Mouse (Mus musculus) frontal cortex, postnatal 10 days (tissue): ENCODE measurements around the gene Polr1c.

Experiments
- DNase-seq, 2 experiments: peaks; one replicate each; pipeline ENCODE4 v3.0.0; 2022; ENCODE audit warnings: low spot score in 2 of 2, mixed read lengths in 1 of 2

Gene Polr1c

DNA sequence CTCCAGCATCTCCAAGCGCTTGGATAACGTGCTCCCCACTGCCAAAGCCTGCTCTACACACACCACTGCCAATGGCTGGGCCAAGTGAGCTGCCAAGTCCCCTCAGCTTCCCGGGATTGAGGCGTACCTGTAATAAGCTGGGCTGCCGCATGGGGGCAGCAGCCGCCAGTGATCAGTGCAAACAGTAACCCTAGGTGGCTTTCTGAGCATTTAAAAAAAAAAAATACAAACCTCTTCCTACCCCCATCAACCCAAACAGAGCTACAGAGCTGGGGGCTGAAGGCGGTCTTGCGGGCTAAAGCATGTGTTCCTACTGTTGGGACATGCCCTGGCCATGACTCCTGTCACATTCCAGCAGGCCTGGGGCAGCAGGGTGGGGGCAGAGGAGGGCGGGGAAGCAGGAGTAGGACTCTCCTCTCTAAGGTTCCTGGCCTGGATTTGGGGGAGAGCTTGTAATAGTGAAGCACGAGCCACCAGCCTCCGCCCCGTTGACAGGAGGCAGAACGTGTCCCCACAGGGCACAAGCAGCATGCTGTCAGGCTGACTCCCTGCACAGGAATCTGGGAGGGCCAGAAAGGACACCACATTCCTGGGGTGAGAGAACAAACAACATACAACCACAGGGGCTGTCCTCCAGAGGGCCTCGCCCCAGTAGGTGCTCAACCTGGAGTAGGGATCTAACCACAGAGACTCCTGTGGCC lies 18.2 kb upstream of the Polr1c start:
- peak; percentile 72 to 84 for DNase-seq

DNA sequence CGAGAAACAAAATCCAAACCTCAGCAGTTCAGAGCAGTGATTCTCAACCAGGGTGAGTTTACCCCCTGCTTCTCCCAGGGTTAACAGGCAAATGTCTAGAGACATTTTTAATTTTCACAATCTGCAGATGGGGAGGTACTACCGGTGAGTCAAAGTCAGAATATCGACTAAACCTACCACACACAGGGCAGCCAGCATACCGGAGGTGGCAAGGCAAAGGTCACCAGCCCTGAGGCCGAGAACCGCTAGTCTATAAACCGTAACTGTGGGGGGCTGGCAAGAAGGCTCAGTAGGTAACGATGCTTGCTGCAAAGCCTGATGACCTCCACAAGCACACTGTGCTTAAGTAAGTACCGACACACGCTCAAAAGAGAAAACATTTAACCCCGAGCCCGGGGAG lies 17.6 kb upstream of the Polr1c start:
- no peak for DNase-seq

DNA sequence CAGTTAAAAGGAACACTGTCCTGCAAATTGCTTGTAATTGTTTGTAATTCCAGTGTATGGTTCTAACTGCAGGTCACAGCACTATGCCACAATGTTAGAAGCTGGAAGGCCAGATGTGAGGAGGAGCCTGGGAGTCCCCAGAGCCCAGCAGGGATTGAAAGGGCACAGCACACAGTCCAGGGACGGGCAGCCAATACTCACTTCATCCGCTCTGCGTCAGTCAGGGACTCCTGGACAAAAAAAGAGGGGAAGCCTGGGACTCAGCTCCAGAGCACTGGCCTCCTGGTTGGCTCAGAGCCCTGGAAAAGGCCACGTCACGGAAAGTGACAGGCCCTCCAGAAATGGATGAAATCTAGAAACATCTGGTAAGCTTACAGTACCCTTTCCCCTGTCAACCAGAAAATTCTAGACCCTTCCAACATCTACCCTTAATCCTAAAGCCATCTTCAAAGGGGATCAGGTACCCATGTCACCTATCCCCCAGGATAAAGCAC lies 14.4 kb upstream of the Polr1c start:
- no peak for DNase-seq

DNA sequence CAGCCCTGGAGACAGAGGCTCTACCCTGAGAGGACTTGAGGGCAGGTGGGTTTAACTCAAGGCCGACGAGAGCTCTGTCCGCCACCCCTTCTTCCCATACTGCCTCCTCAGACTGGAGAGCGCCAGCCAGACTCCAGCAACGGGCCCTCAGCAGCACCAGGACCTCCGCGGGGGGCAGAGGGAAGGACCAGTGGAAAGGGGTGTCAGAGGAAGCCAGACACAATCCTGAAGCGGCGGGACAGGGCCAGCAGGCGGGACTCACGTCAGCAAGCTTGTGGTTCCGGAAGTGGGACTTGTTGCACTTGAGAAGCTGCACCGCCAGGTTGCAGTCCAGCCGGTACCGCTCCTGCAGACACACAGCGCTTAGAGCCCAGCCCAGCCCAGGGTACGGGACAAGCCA lies 11.8 kb upstream of the Polr1c start:
- DNase-seq: no peak

DNA sequence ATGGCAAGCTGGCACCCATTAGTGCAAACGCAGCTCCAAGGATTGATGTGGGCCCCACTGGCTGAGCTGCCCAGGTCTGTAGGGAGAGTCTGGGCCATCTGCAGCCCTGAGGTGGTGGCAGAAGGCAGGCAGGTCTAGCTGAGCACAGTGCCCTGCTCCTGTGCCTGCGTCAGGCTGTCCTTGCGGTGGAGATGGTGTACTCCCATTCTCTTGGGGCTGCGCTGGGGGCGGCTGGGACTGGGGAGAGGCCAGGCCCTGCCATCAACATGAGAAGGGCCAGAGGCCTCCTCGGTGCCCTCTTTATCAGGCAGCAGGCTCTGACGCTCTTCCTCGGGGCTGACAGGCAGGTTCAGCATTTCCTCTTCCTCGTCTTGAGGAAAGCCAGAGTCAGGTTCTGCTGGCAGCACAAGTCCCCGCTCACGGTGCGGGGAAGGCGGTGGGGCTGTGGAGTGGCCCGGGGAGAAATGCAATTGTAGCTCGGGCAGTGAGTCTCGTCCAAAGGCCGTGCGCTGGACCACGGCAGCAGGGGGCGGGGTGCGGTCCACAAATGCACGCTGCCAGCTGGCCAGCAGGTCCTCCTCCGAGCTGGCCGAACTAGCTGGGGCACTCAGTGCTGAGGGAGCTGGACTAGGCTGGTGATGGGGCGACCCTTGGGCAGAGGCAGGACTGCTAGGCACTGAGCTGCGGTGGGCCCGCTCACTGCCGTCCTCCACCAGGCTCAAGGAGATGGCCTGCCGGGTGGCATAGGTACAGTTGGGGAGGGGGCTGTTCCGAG lies 10.6 kb upstream of the Polr1c start:
- DNase-seq: no peak

DNA sequence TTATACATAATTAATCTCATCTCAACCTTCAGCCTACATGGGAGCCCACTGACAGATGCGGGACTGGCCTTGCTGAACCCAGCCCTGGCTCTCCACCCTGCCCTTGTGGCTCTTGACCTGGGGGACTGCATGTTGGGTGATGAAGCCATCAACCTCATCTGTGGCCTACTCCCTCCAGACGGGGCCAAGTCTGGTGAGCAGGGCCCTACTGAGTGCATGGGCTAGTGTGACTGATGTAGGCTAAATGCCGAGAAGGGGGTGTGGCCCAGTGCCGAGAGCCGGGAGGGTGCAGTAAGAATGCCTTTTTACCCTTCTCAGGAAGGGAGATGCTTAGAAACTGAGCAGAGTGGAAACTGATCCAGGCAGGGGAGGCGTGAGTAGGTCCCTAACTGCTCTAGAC lies 7.3 kb upstream of the Polr1c start:
- no peak for DNase-seq

DNA sequence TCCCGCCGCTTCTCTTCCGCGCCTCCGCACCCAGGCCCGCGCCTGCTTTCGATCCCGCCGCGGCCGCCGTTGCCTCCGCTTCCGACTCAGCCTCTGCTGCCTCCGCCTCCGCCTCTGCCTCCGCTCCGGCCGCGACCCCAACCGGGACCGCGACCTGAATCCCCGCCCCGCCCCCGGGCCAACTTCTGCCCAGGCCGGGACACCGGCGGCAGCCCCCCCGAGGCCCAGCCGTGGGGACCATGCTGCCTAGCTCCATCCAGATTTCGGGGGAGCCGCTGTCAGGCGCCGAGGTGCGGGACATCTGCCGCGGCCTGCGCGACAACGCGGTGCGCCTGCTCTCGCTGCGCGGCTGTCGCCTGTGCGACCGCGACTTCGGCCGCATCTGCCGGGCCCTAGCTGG lies 6.3 kb upstream of the Polr1c start:
- DNase-seq: peak in 1 of 2 experiments; percentile 55

DNA sequence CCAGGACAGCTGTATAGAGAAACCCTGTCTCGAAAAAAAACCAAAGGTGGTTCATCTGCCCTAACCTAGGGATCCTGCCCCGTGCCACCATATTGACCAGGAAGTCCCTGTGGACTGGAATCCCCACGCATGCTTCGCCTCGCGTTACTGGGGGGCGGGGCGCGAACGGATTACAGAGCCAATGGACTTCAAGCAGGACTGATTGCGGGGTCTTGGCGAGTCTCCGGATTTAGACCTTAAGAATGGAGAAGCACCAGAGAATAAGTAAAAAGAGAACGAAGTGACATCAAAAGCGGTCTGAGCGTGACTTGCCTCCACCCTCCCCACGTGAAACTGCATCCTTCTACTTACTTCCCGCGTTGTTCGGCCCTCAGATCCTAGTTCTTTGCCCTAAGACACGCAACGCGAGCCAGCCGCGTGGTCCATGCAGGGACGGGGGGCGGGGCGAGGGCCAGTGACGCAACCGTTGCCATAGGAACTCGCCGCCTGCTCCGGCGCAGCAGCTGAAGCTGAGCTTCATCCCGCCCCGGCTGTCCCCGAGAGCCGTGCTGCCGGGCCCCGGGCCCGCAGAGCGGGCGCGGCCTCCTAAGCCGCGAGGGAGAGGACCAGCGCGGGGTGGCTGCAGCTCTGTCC lies 5.7 kb upstream of the Polr1c start, which contains the start of gene Lrrc73:
TSS of gene Lrrc73 (plus strand) at position 80 of the 633 bp plus-strand sequence.
- peak; percentile 93 to 94 for DNase-seq

DNA sequence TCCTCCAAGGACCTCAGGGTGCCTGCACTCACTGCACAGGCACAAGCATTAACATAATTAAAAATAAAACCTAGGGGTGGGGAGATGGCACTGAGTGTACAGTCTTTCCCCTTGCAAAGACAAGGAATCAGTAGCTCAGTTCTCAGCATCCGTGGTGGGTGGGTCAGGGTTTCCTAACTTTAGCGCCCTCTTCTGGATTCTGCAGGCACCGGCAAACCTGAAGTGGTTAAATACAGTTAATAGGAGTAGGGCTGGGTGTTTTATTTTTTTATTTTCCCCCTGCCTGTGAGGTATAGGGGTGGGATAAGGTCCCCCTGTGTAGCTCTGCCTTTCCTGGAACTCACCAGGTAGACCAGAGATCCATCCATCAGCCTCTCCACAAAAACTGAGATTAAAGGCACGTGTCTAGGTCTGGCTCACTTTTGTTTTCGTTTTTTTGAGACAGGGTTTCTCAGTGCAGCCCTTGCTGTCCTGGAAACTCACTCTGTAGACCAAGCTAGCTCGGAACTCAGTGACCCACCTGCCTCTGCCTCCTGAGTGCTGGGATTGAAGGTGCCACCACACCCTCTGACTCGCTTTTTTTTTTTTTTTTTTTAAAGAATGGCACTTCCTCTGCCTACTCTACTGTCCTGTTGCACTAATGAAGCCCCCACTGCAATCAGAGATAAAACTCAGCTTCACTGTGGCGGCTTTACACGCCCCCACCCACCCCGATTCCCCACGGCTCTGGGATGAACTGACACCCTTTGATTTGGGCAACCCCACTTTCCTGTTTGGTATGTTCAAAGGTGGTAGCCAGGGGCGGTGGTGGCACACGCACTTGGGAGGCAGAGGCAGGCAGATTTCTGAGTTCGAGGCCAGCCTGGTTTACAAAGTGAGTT lies 5.0 kb upstream of the Polr1c start:
- DNase-seq: no peak

DNA sequence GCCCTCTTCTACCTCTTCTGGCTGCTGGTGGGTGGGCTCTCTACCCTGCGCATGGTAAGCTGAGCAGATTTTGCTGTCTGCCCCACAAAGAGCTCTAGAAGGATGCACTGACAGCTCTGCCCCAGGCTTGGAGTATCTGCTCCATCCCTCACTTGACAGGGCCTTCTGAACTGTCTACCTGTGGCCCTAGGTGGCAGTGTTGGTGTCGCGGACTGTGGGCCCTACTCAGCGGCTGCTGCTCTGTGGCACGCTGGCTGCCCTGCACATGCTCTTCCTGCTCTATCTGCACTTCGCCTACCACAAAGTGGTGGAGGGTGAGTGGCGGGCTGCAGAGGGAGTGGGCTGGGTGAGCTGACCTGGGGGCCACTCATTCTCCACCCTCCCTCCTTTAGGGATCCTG lies 3.3 kb upstream of the Polr1c start:
- no peak for DNase-seq

DNA sequence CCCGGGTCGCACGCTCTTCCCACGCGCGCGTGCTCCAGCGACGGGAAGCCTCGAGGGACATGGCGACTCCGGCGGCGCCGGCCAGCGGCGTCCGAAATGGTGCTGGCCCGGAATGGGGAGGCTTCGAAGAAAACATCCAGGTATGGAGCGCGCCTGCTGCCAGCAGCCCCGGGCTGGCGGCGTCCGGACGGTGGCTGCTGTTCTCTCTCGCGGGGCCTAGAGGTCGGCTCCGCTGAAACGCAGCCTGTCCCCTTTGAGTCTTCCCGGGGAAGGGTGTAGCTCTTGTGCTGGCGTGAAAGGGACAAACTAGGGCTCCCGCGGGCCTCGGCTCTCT lies 302 bp upstream of the Polr1c start:
- DNase-seq: no peak

DNA sequence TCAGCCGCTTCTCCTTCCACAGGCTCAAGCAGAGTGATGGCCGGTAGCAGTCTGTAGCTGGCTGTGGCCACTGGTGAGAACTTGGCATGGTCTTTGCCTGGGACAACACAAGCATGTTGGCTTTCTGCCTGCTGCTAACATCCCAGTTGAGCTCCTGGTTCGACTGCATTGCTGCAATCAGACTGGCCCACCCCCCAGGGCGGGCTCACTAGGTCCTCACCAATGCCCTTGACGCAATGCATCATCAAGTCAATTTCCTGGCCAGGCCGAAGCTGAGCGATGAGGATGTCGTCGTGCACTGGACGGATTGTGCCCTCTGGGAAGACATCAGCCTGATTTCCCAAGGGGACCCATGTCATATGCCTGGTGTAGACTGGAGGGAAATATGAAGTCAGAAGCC lies 3.3 kb downstream of the Polr1c start:
- DNase-seq: no peak

DNA sequence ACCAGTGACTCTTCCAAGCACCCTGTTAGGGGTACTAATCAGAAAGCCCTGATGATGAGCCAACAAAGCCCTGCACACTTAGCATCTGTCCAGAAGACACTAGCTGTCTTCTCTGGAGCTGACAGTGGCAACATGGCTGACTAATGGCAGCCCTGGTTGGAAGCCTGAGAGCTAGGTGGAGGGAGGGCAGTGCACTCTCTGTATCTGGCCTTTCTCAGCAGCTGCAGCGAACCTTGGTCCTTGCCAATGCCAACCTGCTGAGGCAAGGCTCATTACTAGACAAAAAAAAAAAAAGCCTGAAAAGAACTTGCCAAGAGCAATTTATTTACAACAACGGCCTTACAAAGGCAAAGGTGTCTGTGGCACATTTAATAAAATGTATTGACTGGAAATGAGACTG lies 4.2 kb downstream of the Polr1c start:
- DNase-seq: no peak

DNA sequence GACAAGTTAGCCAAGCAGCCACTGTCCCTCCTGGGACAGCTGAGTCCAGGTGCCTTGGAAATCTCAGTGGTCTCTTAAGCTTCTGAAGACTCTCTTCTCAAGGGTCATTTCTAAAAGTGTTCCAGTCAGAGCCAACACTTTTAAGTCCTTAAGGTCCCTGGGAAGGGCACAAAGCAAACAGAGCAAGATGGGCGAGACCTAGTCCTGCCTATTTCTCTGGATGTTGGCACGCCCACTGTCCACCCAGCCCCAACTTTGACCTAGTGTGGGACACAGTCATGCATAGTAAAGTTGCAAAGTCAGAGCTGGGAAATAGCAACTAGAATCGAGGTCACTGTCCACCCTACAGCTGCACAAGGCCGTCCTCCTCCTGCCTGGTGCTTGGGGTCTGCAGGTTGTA lies 4.9 kb downstream of the Polr1c start:
- no peak for DNase-seq

DNA sequence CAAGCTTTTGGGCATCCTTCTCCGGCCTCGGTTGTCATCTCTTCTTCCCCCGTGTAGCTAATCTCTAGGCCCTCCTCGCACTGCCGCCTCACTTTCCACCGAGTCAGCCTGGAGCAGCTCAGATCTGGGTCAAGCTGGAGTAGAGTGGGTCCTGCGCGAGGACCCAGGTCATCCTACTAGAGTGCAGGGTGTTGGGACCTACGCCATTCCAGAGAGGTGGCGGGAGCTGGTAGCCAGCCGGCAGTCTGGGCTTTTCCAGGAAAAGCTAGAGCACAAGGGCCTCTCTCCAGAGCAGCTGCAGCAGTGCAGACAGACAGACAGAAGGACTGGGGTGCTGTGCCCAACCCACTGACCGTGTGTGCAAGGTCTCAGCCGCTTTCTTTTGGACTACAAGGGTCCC lies 5.6 kb downstream of the Polr1c start:
- no peak for DNase-seq

DNA sequence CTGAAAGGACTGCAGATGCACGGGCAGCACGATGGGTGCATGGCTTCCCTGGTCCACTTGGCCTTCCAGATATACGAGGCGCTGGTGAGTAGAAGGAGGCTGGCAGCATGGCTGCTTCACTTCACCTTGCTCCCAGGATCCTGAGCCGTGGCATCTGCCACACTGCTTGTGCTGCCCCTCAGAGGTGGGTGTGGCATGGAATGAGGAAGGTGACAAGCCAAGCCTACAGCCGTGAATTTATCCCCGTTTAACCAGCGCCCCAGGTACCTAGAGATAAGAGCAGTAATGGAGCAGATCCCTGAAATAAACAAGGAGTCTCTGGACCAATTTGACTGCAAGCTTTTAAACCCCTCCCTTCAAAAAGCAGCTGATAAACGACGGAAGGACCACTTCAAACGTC lies 6.4 kb downstream of the Polr1c start:
- no peak for DNase-seq

DNA sequence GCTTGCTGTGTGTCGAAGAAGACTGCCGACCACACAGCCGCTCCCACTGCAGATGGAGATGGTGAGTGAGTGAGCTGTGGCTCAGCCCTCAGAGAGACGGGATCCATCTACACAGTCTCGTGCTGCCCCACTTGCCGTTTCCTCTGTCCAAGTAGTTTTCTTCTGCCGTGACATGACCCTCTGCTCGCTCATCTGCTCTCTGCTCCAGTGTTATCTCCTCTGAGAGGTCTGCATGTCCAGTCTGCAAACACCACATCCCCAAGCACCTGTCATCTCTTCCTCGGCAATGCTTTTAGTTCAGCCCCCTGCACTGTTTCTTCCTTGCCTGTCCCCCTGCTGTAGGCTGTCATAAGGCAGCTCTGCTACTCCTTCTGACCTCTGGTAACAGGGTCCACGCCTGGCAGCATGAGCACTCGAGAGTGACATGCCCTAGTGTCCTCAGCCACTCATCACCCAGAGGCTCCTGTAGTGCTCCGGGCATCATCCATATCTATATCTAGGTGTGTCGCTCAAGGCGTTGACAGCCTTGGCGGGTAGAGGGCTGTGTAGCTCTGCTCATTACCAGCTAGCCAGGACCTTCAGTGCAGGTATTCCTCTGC lies 8.2 kb downstream of the Polr1c start:
- DNase-seq: no peak

DNA sequence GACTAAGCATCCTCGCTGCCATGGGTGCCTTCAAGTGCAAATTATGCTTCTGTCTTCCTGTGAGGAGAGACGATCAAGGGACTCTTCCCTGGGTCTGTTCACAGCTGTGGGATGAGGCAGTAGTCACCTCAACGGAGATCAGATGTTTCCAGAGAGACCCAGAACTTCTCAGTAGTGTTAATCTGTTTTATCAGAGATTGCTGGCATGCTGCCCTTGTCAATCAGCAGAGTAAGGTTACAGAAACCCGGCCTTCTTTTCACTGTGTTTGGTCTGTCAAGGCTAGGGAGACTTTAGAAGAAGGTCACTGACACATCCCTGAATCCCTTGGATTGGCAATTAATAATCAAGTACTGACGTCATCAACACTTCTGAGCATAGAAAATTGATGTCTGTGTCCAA lies 10.4 kb downstream of the Polr1c start:
- DNase-seq: no peak

DNA sequence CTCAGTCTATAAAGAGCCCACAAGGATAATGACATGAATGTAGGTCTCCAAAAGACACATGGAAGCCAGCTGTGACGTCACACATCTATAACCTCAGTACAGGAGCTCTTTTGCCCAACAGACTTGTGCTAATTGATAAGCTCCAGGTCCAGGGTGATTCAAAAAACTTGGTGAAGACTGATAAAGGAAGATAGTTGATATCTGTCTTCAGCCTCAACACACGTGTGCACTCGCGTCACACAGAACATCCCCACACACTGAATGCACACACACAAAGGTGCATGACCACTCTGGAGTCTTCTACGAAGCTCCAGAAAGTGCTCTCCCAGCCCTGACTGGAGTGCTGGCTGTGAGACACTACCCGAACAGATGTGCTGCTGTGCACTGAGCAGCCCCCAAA lies 10.8 kb downstream of the Polr1c start:
- no peak for DNase-seq

DNA sequence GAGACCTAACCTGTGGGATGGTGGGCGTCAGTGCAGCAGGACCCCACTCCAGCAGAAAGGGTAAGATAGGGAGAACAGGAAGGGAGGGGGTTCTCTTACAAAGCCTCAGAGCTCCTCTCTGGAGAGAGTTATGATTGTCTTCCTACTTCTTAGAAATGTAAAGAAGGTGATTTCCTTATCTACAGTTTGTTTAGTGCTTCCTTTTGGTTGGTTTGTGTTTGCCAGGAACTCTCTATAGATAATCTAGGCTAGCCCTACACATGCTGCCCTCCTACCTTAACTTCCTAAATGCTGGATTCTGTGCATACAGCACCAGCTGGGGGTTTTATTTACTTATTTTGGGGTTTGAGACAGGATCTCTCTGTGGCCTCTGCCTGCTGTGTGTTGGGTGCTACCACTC lies 11.8 kb downstream of the Polr1c start:
- no peak for DNase-seq

DNA sequence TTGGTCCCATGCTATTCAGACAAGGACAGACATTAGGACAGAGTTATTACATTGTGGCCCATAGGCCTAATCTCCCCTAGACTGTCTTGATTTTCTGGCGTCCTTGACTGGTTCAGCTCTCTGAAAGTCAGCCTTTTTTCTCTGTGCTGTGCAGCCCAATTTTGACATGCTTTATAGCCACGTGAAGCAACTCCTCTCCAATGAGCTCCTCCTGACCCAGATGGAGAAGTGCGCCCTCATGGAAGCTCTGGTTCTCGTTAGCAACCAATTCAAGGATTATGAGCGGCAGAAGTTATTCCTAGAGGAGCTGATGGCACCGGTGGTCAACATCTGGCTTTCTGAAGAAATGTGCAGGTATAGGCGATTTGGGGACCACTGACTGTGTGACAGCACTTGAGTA lies 20.3 kb downstream of the Polr1c start:
- no peak for DNase-seq

DNA sequence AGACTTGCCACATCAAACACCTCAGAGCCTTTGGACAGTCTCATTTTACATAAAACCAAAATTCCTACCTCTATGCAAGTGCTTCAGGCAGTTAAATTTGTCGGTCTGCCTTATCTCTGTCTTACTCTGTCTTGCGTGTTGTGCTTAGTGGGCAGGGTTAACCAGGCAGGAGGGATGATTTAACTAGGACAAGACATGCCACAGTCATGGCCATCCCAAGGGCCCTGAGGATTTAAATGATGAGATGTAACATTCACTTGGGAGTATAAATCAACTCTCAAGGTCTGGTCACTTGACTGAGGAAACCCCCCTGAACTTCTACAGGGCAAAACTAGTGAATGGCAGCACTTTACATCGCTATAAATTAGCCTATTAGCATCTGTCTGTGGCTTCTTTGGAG lies 26.3 kb downstream of the Polr1c start:
- no peak for DNase-seq
